Mouse (Mus musculus): ENCODE measurements around the gene Ift27. TPM values are rescaled to one million over a fixed set of nuclear protein-coding genes. Genes with fewer than 3 reads are reported as not detected.

The Ift27 gene
- polyA plus RNA-seq, 1 experiment = 153 TPM

GRCm38 (mm10) chr15:78153045-78153775 lies 20.7 kb downstream of the Ift27 start:
- no peak for TF ChIP-seq GATA1 (IDR thresholded peaks at IDR 0.05; ENCODE audit: low read length)

- TF ChIP-seq GATA1 (IDR thresholded peaks at IDR 0.05; ENCODE audit: low read length) = no peak
Measured at GRCm38 (mm10) chr15:78148565-78148964, 25.3 kb downstream of the Ift27 start.

GRCm38 (mm10) chr15:78140226-78140625 lies 33.7 kb downstream of the Ift27 start:
- TF ChIP-seq GATA1 (IDR thresholded peaks at IDR 0.05; ENCODE audit: low read length) = no peak

GRCm38 (mm10) chr15:78134606-78135005 lies 39.3 kb downstream of the Ift27 start:
- no peak for TF ChIP-seq GATA1 (IDR thresholded peaks at IDR 0.05; ENCODE audit: low read length)

- TF ChIP-seq GATA1 (IDR thresholded peaks at IDR 0.05; ENCODE audit: low read length) = no peak
Measured at GRCm38 (mm10) chr15:78133389-78133788, 40.5 kb downstream of the Ift27 start.

- no peak for TF ChIP-seq GATA1 (IDR thresholded peaks at IDR 0.05; ENCODE audit: low read length)
Measured at GRCm38 (mm10) chr15:78119704-78120103, 54.2 kb downstream of the Ift27 start, which contains the start of gene Cacng2. Cacng2 (minus strand) TSS chr15:78120028.

- TF ChIP-seq GATA1 (IDR thresholded peaks at IDR 0.05; ENCODE audit: low read length) = no peak
Measured at GRCm38 (mm10) chr15:78119248-78119647, 54.7 kb downstream of the Ift27 start.

GRCm38 (mm10) chr15:78118275-78118995 lies 55.5 kb downstream of the Ift27 start:
- TF ChIP-seq GATA1 (IDR thresholded peaks at IDR 0.05; ENCODE audit: low read length) = no peak

- TF ChIP-seq GATA1 (IDR thresholded peaks at IDR 0.05; ENCODE audit: low read length) = no peak
Measured at GRCm38 (mm10) chr15:78117731-78118130, 56.2 kb downstream of the Ift27 start.

GRCm38 (mm10) chr15:78116936-78117335 lies 57.0 kb downstream of the Ift27 start:
- no peak for TF ChIP-seq GATA1 (IDR thresholded peaks at IDR 0.05; ENCODE audit: low read length)

GRCm38 (mm10) chr15:78116244-78116643 lies 57.7 kb downstream of the Ift27 start:
- TF ChIP-seq GATA1 (IDR thresholded peaks at IDR 0.05; ENCODE audit: low read length) = no peak

Other genes starting within 250 kb of the Ift27 start
- gene Txn2, start 245.1 kb downstream of the Ift27 start, polyA plus RNA-seq (2012) = 323 and 420 TPM in 2 replicates
- not detected in 2 replicates for gene Foxred2, start 217.4 kb downstream of the Ift27 start, polyA plus RNA-seq (2012)
- gene Eif3d, start 203.3 kb downstream of the Ift27 start, polyA plus RNA-seq (2012) = 47.4 and 77.0 TPM in 2 replicates
- not detected in 2 replicates for gene Cacng2, start 54.1 kb downstream of the Ift27 start, polyA plus RNA-seq (2012)
- not detected in 2 replicates for gene Pvalb, start 32.3 kb upstream of the Ift27 start, polyA plus RNA-seq (2012)
- gene Ncf4, start 70.7 kb upstream of the Ift27 start, polyA plus RNA-seq (2012) = 0.10 and 1.4 TPM in 2 replicates
- gene Csf2rb2, start 131.6 kb upstream of the Ift27 start, polyA plus RNA-seq (2012) = 1.8 and 2.3 TPM in 2 replicates
- 14.2 and 25.8 TPM in 2 replicates for gene Csf2rb, start 151.6 kb upstream of the Ift27 start, polyA plus RNA-seq (2012)
- not detected in 2 replicates for gene Tex33, start 221.8 kb upstream of the Ift27 start, polyA plus RNA-seq (2012)
- gene Tst, start 231.8 kb upstream of the Ift27 start, polyA plus RNA-seq (2012) = 4.8 and 4.9 TPM in 2 replicates
- 123 and 135 TPM in 2 replicates for gene Mpst, start 232.3 kb upstream of the Ift27 start, polyA plus RNA-seq (2012)